Mouse (Mus musculus): ENCODE data around the gene Gm2115.

The Gm2115 gene

DNA sequence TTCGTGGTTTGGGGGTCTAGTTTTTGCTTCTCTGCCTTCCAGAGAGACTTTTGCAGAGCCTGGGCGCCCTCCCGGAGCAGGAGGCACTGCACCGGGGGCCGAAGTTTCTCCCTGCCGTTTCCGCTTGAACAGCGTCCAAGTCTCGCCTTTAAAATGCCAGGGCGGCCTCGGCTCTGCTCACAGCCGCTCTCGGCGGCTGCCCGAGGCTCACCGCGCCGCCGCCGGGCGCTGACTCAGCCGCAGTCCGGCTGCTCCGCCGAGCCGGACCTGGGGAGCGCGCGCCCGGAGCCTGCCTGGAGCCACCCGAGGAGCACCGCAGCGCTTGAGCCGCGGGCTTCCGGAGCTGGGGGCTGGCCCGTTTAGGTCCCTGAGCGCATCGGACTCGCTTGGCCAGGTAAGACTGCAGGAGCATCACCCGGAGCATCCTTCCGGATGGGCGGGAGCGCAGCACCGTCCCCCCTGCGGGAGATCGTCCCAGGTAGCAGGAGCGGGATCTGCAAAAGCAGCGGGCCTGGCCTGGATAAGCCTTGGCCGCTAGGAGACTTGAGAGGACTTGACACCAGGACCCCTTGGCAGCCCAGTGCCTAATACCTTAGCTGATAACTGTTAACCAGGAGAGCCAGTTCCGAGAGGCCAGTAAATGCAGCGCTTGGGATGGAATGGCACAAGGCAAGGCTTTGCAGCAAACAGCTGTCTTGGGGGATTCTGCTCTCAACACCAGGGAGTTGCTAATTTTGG is at the start of gene Gm2115:
Gm2115 (plus strand) TSS at position 159 of the 738 bp plus-strand sequence.
- in situ Hi-C loops (cut with MboI, MseI) = no loop called here

DNA sequence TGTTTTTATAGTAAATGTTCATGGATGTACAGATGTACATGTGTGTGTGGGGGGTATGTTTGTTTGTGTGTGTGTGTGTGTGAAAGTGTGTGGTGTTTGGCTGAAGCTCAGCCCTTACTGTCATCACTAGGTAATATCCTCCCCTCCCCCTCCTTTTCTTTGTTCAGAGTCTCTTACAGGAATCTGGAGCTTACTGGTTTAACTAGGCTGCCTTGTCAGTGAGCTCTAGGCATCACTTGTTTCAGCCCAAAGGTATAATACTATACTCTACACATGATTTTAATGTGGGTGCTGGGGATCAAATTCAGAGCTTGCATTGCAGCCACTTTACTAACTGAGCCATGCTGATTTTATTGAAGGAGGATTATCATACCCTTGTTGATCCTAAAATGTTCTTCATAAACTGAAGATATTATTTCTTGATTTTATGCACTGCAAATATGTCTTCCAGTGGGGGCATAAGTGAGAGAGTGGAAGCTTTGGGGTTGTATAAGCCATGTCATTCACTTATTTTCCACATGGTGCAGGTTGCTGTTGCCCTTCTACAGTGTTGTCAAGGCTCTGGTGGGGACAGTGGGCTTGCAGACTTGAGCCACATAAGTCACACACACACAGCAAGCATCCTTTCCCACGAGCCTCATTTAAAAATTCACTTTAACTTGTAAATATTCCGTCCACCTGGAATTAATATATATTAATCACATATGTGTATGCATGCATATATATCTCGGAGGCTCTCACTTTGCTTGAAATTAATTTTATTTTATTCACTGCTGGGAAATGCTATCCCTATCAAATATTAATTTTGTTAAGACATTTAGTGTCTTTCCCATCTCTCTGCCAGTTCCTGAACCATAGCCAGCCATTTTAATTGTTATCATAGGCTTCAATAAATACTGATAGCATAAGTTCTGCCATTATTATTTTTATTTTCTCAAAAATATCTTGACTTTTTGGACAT is 45.0 kb upstream of the Gm2115 start:
- in situ Hi-C loops (cut with MboI, MseI) = no loop called here

DNA sequence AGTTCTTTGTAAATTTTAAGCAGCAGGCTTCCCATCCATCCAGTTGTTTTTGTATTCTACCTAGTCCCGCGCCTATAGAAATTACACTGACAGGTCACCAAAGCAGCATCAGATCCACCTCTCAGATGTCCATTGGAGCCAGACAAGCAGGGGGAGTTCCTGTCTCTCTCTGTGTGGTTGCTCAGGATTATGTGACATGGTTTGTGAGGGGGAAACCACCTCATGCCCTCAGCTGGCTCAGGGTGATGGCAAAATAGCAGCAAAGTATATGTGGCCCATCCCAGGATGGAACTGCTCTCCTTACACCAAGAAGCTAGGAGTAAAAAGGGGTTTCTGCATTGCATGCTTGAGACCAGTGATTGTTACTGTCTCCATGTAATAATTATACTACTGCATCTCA is 42.3 kb upstream of the Gm2115 start:
- in situ Hi-C loops (cut with MboI, MseI) = no loop called here

DNA sequence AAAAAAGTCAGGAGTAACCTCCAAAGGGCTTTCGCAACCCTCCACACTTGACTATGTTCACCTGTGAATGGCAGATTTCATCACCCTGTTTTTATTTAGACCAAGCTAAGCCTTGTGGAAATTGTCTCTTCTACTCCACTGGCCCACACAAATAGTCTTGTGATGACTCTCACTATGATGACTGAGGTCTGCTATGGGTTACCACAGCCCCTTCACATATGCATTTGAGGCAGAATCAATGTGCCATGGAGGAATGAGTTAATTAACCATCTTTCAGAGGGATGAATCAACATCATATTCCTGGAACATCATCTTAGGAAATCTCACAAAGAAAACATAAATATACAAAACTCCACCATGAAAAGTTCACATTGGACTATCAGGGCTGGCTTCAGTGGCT is 25.6 kb upstream of the Gm2115 start:
- in situ Hi-C loops (cut with MboI, MseI) = no loop called here

DNA sequence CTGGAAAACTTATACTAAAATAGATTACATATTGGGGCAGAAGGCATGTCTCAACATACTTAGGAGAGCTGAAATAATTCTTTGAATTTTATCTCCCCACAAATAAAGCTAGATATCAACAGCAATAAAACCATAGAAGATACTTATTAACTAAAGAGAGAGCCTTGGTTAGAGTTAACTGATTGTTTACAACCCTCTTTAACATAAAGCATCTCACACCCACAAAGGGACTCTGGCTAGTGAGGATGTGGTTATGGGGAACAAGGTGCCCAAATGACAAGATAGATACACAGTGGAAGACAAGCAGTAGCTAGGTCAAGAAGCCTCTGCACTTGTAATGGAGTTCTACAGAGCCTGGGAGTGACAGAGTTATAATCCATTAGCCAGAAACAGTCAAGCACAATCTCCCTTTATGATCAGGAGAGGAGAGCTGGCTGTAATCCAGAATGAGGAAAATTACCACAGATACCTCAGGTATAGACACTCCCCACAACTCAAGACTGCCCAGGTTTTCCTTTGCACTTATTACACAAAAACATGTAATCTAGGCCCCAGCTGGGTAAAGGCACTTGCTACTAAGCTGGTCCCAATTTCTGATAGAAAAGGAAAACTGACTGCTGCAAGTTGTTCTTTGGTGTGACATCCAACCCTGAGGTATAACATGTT is 10.1 kb upstream of the Gm2115 start:
- in situ Hi-C loops (cut with MboI, MseI) = no loop called here

DNA sequence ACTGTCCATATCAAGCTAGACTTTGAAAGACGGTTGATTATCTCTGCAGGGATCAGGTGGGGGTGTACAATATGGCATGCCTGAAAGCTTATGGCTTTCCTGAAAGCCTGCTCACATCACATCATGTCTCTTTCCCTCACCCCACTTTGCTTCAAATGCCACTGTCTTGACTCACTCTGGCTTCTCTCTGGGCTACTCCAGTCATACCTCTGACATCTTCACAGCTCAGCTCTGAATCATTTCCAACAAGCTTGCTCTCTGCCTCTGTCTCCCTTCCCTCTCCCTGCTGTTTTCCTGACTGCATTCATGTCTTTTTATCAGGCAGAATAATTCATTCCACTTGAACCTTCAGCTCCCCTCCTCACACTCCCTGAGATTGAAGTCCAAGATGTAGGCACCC is 7.4 kb upstream of the Gm2115 start:
- in situ Hi-C loops (cut with MboI, MseI) = no loop called here

DNA sequence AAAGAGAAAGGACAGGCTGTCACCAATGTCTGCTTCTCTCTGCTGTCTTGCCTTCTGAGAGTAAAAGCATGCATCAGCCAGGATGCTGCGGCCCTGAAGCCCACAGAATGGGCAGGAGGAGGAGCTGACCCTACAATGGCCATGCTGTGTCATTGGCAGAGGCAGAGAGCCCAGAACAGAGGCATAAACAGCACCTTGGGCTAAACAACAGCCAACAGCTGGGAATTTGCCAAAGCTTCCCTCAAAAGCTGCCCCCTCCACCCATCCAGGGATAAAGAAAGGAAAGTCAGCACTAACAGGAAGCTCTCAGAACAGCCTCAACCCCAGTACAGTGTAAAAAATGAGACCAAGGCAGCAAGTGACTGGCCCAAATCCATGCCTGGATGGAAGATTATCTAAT is 6.3 kb upstream of the Gm2115 start:
- in situ Hi-C loops (cut with MboI, MseI) = no loop called here

DNA sequence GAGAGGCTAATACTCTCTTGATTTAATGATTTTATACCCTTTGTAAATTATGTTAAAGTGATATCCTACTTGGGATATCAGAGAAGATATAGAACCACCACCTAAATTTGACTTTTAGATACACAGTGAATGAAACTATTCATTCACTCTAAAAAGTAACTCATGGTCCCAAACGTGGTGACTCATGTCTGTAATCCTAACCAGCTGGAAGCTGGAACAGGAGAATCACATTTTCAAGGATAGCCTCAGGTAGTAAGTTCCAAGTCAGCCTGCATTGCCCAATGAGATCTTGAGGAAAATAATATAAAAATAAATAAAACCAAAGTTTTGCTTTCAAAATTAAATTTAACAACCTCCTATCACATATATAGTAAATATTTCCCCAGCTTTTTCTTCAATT is 2.6 kb upstream of the Gm2115 start:
- in situ Hi-C loops (cut with MboI, MseI) = no loop called here

DNA sequence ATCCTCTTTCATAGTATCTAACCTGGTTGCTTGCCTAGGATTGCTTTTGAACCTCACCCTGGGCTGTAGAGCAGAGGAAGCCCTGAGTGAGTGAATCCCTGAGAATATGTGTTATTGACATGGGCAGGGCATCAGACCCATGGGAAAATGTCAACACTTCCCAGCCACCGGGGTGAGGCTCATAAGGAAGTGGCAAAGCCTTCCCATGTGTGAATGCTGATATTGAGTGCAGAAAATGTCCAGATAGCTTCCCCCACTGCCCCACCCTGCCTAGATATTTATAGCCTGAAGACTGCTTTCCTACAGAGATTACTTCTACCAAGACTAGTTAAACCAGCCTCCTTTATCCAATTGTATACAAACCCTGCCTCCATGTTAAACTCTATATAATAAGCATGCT is 4.0 kb downstream of the Gm2115 start:
- in situ Hi-C loops (cut with MboI, MseI) = no loop called here

DNA sequence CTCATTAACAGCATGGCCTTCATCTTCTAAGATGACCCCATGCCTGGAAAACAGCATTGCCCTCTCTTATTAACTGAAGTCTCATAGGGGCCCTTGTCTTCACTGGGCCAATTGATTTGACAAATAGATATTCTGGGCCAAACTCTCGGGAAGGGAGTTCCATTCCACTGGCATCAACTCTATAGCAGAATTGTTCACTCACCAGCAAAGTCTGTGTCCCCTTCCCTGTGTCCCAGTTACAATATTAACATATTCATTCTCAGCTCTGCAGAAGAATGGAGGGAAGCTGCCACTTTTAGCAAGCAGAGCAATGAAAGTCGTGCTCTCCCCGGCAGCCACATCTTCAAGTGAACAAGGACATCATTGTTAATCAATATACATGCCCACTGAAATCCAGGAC is 5.9 kb downstream of the Gm2115 start:
- in situ Hi-C loops (cut with MboI, MseI) = no loop called here

DNA sequence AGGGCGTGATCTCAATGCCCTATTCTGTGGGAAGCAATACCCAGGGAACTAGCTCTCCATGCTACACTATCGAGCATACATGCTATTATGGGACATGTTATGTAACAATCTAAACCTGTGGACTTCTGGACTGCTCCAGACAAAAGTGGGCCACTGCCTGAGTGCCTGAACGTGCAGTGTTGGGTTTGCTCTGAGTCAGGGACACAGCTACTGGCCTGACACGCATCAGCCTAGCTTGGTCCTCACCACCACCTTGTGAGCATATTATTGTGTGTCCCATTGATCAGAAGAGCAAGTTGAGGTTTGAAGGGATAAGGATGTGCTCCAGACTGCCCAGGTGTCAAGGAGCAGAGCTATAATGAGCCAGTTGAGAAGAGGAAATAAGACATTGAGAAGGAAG is 16.2 kb downstream of the Gm2115 start:
- in situ Hi-C loops (cut with MboI, MseI) = no loop called here

DNA sequence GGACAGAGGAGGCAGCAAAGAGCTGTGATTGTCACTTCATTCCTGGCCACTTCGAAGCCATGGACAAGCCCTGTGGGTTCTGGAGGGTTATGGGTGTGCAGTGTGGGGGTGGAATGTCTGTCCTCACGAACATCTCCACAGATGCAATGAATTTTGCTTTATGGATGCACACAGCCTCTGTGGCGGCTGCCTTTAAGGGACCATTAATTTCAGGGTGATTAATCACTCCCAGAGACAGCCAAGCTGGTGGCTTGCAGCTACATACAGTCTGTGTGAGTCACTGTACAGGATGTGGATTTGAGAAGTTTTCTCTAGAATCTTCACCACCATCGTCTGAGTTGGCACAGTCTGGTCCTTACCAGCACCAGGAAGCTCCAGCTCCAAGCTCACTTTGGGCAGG is 17.9 kb downstream of the Gm2115 start:
- in situ Hi-C loops (cut with MboI, MseI) = no loop called here

DNA sequence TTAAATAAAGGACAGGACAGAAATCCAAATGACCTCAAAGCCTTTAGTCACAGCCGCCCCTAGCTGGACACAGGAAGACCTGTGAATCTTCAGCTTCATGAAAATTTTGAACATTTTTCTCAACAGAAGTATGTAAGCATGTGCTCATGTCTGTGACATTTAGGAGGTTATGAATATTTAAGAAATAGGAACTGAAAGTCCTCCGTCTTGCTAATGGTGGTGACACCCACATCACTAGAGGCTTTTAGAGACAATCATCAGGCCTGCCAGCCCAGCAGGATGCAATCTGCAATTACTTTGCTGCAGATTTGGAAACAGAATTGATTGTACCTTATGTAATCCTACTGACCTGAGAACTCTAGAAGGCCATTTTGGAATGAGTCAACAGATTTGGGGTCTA is 22.7 kb downstream of the Gm2115 start:
- in situ Hi-C loops (cut with MboI, MseI) = no loop called here

DNA sequence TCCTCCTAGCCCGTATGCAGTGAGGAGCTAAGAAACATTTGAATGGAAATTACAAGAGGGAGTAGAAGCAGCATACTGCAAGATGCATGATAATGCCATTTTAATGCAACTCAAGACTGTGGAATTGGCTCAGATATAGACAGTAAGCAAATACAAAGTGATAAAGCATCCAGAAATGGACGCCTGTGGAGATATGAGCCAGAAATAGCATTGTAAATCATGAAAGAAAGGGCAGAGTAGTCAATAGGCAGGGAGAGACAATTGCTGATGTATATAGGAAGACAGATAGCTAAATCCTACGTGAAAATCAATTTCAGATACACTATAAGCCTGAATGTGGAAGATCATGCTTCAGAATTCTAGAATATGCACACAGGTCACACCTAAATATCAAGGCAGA is 26.5 kb downstream of the Gm2115 start:
- in situ Hi-C loops (cut with MboI, MseI) = no loop called here

DNA sequence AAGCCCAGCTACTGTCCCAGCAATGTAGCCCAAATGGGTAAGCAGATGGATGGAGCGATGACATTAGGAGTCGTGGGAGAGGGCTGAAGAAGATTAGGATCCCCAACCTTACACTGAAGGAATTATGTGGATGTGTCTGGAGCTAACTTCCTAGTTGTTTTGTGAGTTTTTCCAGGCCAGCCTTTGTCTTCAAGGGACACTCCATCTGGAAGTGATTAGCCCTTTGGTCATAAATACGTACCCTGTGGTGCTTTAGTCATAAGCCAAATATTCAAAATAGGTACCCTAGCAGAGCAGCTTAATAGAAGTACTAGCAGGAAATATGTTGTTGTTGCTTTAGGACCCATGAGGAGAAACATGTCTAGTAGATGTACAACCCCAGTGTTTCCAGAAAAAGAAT is 28.6 kb downstream of the Gm2115 start:
- in situ Hi-C loops (cut with MboI, MseI) = no loop called here

DNA sequence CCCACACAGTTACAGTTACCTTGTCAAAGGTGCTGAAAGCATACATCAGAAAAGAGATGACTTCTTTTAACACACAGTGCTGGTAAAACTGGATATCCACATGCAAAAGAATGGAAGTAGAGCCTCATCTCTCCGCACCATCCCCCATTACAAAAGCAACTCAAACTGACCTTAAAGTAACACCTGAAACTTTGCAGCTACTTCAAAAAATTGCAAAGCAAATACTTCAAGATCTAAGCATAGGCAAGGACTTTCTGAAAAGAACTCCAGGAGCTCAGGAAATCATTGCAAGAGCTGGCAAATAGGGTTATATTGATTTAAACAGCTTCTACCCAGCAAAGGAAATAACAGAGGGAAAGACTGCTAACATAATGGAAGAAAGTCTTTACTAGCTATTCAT is 31.7 kb downstream of the Gm2115 start:
- in situ Hi-C loops (cut with MboI, MseI) = no loop called here

DNA sequence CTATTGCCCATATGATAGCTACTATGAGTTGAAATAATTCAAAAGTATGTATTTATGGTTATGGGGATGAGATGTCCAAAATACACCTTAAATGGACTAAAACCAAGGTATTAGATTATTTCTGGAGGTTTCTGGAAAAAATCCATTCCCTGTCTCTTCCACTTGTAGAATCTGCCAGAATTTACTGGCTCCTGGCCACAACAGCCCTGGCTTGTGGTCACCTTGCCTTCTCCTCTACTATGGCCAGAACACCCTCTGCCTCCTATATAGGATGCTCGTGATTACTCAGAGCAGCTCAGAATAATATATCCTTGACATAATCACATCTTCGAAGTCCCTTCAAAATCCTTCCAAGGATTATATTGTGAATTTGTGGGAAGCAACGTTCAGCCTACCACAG is 35.5 kb downstream of the Gm2115 start:
- in situ Hi-C loops (cut with MboI, MseI) = no loop called here

DNA sequence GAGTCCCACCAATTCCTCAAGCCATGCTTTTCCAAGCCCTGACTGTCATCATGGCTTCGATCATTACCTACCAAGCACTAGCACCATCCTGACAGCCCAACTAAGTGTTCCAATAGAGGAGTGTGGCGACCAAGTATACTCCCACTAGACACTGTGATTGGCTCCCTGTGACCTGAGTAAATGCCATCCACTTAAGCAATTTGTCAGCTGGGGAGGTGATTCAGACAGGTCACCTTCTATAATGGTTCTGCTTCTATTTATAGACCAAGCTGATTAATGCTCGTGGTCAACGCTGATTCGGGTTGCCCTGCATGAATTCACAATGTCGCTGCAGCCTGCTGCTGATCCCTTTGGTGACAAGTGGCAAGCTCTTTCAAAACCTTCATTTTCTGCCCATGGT is 37.4 kb downstream of the Gm2115 start:
- in situ Hi-C loops (cut with MboI, MseI) = no loop called here

DNA sequence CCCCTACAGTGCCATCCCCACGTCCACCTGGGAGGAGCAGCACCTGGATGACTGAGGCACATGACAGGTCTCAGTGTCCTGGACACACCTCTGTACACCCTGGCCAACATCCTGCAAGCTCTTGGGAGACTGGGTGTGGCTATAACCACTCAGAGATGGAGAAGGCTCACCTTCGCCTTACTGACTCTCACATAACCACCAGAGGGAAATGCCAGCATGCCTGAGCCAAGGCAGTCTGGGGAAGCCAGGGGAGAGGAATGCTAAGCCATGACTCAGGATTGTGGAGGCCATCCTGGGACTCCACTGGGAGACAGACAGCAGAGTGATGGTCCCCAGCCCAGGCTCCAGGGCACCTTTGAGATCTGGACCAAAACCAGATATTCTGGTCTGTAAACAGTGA is 48.3 kb downstream of the Gm2115 start:
- in situ Hi-C loops (cut with MboI, MseI) = no loop called here

DNA sequence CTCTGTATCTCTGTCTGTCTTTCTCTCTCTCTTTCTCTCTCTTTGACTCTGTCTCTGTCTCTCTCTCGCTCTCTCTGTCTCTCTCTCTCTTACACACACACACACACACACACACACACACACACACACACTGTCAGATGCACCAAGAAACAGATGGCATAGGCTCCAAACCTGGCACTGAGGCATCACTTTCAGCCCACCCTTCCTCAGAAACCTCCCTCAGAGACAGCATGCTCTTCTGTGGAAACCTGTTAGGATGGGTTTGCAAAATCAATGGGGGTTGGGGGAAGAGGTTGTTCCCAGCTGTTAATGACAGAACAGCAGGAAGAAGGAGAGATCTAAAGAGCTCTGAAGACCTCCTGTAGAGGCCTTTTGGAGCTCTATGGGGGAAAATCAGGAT is 50.1 kb downstream of the Gm2115 start:
- in situ Hi-C loops (cut with MboI, MseI) = no loop called here

DNA sequence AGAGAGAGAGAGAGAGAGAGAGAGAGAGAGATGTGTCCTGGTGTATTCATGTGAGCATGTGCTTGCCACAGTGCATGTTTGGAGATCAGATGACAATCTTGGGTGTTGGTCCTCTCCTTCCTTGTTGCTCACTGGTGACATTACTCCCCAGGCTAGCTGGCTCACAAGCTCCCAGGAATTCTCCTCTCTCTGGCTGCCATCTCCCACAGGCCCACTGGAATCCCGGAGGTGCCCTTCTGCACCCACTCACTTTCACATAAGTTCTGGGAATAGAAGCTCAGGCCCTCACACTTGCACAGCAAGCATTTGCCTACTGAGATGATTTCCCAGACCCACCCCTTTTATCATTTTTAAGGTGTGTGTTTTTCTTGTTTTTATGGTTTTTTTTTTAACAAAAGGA is 51.0 kb downstream of the Gm2115 start:
- in situ Hi-C loops (cut with MboI, MseI) = loop anchor here (10.0 kb wide), 1 partner anchor 765 kb away; no protein-coding TSS in a partner anchor

DNA sequence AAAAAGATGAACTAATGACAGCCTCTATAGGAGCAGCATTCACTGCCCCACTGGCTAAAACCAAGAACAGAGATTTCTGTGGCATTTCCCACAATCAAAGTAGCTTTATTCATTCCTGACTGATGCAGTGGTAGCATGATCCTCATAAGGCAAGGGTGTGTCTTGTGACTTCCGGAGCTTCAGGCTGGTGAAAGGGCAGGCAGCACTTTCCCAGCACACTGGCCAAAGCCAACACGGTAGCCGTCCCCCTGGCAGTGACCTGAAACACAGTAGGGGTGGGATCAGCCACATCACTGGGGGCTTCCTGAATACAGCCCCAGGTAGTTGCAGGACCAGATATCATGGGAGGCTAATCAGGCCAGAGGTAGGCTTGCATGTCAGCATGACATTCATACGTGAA is 56.3 kb downstream of the Gm2115 start:
- in situ Hi-C loops (cut with MboI, MseI) = loop anchor here (5.0 to 10.0 kb wide), 2 partner anchors 408 to 760 kb away; no protein-coding TSS in a partner anchor
